Mouse (Mus musculus): ENCODE measurements at regions not wholly inside any gene's neighbourhood (a gene's known extent, or its start where the extent isn't known, plus 50 kb on each side); places are given as distances from the start of the nearest gene placed in this dataset.

GRCm38 (mm10) chr4:95213026-95213425 lies 161.0 kb upstream of the Jun start:
- Histone ChIP-seq H3K9ac (ENCODE audit: low read depth, low read length) (no peak overlapping the region), H3K27me3 (ENCODE audit: control insufficient read depth, insufficient read depth, low read length) (no peaks in the 10 kb centered on the region), H3K79me2 (replicated peaks; ENCODE audit: control insufficient read depth, insufficient read depth, low read length) (no peaks in the 10 kb centered on the region), H3K36me3 (ENCODE audit: control insufficient read depth, insufficient read depth, low read length) (no peaks in the 10 kb centered on the region), H3K4me3 (no peak overlapping the region), H3K27ac (no peak overlapping the region), H3K4me1 (ENCODE audit: control insufficient read depth, insufficient read depth, low read length) (peaks cover 7% of the 10 kb centered on the region)
- peak; percentile 72; the same call in 1 of the 2 replicates for TF ChIP-seq EP300 (IDR thresholded peaks at IDR 0.05; ENCODE audit: insufficient read depth, low read depth, low read length)
- TF ChIP-seq POLR2A (IDR thresholded peaks at IDR 0.05; ENCODE audit: insufficient read depth, low read depth, low read length), result no peak
- peak in 1 of 2 experiments; percentile 35 for DNase-seq
- 63% methylated on average over 3 of the region's 3 CpGs for WGBS
- intact Hi-C loops (cut with DNase I), result no loop called here

GRCm38 (mm10) chr4:95214026-95214425 lies 162.0 kb upstream of the Jun start:
- Histone ChIP-seq H3K36me3 (ENCODE audit: control insufficient read depth, insufficient read depth, low read length) (no peaks in the 10 kb centered on the region), H3K79me2 (replicated peaks; ENCODE audit: control insufficient read depth, insufficient read depth, low read length) (no peaks in the 10 kb centered on the region), H3K27ac (no peak overlapping the region), H3K27me3 (ENCODE audit: control insufficient read depth, insufficient read depth, low read length) (no peaks in the 10 kb centered on the region), H3K4me1 (ENCODE audit: control insufficient read depth, insufficient read depth, low read length) (peaks cover 5% of the 10 kb centered on the region), H3K9ac (ENCODE audit: low read depth, low read length) (no peak overlapping the region), H3K4me3 (no peak overlapping the region)
- WGBS, result 98% methylated on average over 2 of the region's 2 CpGs
- DNase-seq, result no peak
- intact Hi-C loops (cut with DNase I), result no loop called here
- TF ChIP-seq POLR2A (IDR thresholded peaks at IDR 0.05; ENCODE audit: insufficient read depth, low read depth, low read length), result no peak

- DNase-seq, result peak in 1 of 2 experiments; percentile 27
- no peaks in the 10 kb centered on the region for H3K79me2 ChIP-seq (replicated peaks; ENCODE audit: control insufficient read depth, insufficient read depth, low read length)
- no peak overlapping the region for H3K9ac ChIP-seq (ENCODE audit: low read depth, low read length)
- no peak for TF ChIP-seq CTCF (IDR thresholded peaks at IDR 0.05)
- H3K36me3 ChIP-seq (ENCODE audit: control insufficient read depth, insufficient read depth, low read length), result no peaks in the 10 kb centered on the region
- WGBS, result 85% methylated on average over 7 of the region's 7 CpGs
- no peak overlapping the region for H3K27ac ChIP-seq
- H3K27me3 ChIP-seq (ENCODE audit: control insufficient read depth, insufficient read depth, low read length), result no peaks in the 10 kb centered on the region
- H3K4me3 ChIP-seq, result no peak overlapping the region
- peaks cover 5% of the 10 kb centered on the region for H3K4me1 ChIP-seq (ENCODE audit: control insufficient read depth, insufficient read depth, low read length)
- intact Hi-C loops (cut with DNase I), result no loop called here
Measured at GRCm38 (mm10) chr4:95215187-95215586, 163.2 kb upstream of the Jun start.

- DNase-seq, result no peak
- Histone ChIP-seq H3K9ac (ENCODE audit: low read depth, low read length) (no peak overlapping the region), H3K4me3 (no peak overlapping the region), H3K4me1 (ENCODE audit: control insufficient read depth, insufficient read depth, low read length) (peaks cover 8% of the 10 kb centered on the region), H3K79me2 (replicated peaks; ENCODE audit: control insufficient read depth, insufficient read depth, low read length) (no peaks in the 10 kb centered on the region), H3K36me3 (ENCODE audit: control insufficient read depth, insufficient read depth, low read length) (no peaks in the 10 kb centered on the region), H3K27ac (no peak overlapping the region), H3K27me3 (ENCODE audit: control insufficient read depth, insufficient read depth, low read length) (no peaks in the 10 kb centered on the region)
- intact Hi-C loops (cut with DNase I), result no loop called here
- TF ChIP-seq POLR2A (IDR thresholded peaks at IDR 0.05; ENCODE audit: insufficient read depth, low read depth, low read length), result no peak
- no peak for TF ChIP-seq EP300 (IDR thresholded peaks at IDR 0.05; ENCODE audit: insufficient read depth, low read depth, low read length)
- TF ChIP-seq CTCF (IDR thresholded peaks at IDR 0.05), result no peak
- 61% methylated on average over 1 of the region's 1 CpGs for whole genome bisulfite sequencing
Measured at GRCm38 (mm10) chr4:95230461-95230860, 178.4 kb upstream of the Jun start.

GRCm38 (mm10) chr4:95233034-95233433 lies 181.0 kb upstream of the Jun start:
- Histone ChIP-seq H3K79me2 (replicated peaks; ENCODE audit: control insufficient read depth, insufficient read depth, low read length) (no peaks in the 10 kb centered on the region), H3K27ac (no peak overlapping the region), H3K27me3 (ENCODE audit: control insufficient read depth, insufficient read depth, low read length) (no peaks in the 10 kb centered on the region), H3K4me3 (no peak overlapping the region), H3K4me1 (ENCODE audit: control insufficient read depth, insufficient read depth, low read length) (peaks cover 8% of the 10 kb centered on the region), H3K9ac (ENCODE audit: low read depth, low read length) (no peak overlapping the region), H3K36me3 (ENCODE audit: control insufficient read depth, insufficient read depth, low read length) (no peaks in the 10 kb centered on the region)
- intact Hi-C loops (cut with DNase I), result no loop called here
- TF ChIP-seq CTCF (IDR thresholded peaks at IDR 0.05) (no peak), POLR2A (IDR thresholded peaks at IDR 0.05; ENCODE audit: insufficient read depth, low read depth, low read length) (no peak), EP300 (IDR thresholded peaks at IDR 0.05; ENCODE audit: insufficient read depth, low read depth, low read length) (no peak)
- no peak for DNase-seq

GRCm38 (mm10) chr4:95234030-95234555 lies 182.1 kb upstream of the Jun start:
- TF ChIP-seq EP300 (IDR thresholded peaks at IDR 0.05; ENCODE audit: insufficient read depth, low read depth, low read length), result no peak
- no peak for TF ChIP-seq POLR2A (IDR thresholded peaks at IDR 0.05; ENCODE audit: insufficient read depth, low read depth, low read length)
- TF ChIP-seq CTCF (IDR thresholded peaks at IDR 0.05), result 0 out of 2 replicates have a peak, but pooled peaks have one; percentile 14
- 53% methylated on average over 2 of the region's 2 CpGs for WGBS
- Histone ChIP-seq H3K4me1 (ENCODE audit: control insufficient read depth, insufficient read depth, low read length) (peaks cover 8% of the 10 kb centered on the region), H3K27ac (peak overlapping the region; percentile 16; the same call in 1 of the 2 replicates), H3K36me3 (ENCODE audit: control insufficient read depth, insufficient read depth, low read length) (no peaks in the 10 kb centered on the region), H3K79me2 (replicated peaks; ENCODE audit: control insufficient read depth, insufficient read depth, low read length) (no peaks in the 10 kb centered on the region), H3K27me3 (ENCODE audit: control insufficient read depth, insufficient read depth, low read length) (no peaks in the 10 kb centered on the region), H3K4me3 (no peak overlapping the region), H3K9ac (ENCODE audit: low read depth, low read length) (no peak overlapping the region)
- peak; percentile 48 to 64 for DNase-seq
- intact Hi-C loops (cut with DNase I), result no loop called here
